Mouse (Mus musculus) lung, adult 2 months (tissue): Measurements from ENCODE around the gene Rilp.

Experiments
- CTCF ChIP-seq: fragments of 200-500 bp; IDR thresholded peaks from 2 replicates; pipeline ENCODE4 v1.5.1; 2011; ENCODE audit warnings: mild to moderate bottlenecking, low read length, control low read depth; ENCODE audit not compliant: insufficient read depth
- POLR2A ChIP-seq: fragments of 200-500 bp; IDR thresholded peaks from 2 replicates; pipeline ENCODE4 v1.6.1; 2011; ENCODE audit warnings: low read depth, mild to moderate bottlenecking, control low read depth, low read length, borderline replicate concordance; ENCODE audit errors: extremely low read depth

DNA sequence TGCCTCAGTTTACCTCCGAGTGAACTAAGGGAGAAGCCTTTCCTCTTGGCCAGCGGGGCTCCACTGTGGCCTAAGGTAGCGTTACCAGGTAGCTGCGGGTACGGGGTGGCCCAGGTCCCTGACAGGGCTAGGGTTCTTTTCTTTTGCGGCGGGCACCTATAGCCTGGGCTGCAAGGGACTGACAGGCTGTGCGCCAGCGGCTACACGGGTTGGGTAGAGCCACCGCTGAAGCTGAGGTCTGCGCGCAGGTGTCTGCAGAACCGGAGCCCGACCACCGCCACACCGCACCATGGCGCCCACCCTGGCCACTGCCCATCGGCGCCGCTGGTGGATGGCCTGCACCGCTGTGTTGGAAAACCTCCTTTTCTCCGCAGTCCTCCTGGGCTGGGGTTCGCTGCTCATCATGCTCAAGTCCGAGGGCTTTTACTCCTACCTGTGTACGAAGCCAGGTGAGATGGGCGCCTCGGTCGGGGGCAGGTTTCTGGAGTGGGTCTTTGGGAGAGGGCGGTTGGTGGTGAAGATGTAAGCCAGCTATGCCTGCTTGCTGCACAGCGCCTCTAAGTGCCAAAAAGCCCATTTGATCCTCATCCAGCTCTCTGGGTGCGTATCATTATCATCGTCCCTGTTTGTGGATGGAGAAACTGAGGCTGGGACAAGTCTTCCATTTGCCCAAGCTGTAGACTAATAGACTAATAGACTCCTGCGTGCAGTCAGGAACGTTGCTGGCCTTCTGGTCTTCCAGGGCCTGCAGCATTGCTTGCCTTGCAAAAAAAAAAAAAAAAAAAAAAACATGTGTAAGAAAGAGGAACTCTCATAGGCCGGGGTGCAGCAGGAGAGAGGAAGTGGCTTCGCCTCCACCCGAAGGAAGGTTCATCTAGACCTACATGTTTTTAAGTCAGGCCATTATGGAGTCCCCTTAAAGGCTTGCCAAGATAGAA, 22.7 kb downstream of the Rilp start:
- no peak for TF ChIP-seq CTCF
- no peak; the same call in 1 of the 2 replicates for TF ChIP-seq POLR2A
